Mouse (Mus musculus) heart, embryonic 10.5 days (tissue): Measurements from ENCODE around the gene Pgp. TPM values are rescaled to one million over a fixed set of nuclear protein-coding genes. Genes with fewer than 3 reads are reported as not detected.
"Not testable (repeated sequence)": the region's sequence is repeated elsewhere in the genome, so short reads cannot be mapped to it uniquely, and the experiment has no call there.

Source experiments
- DNase-seq: peaks from one replicate; pipeline ENCODE4 v3.0.0-alpha.2; 2017; ENCODE audit warnings: low spot score
- H3K27ac ChIP-seq: fragments of 300-500 bp; sonication (generic); 2 replicates; pipeline ENCODE4 v1.5.1; 2016; ENCODE audit warnings: mild to moderate bottlenecking
- H3K27me3 ChIP-seq: fragments of 300-500 bp; sonication (generic); 2 replicates; pipeline ENCODE4 v1.6.1; 2016; ENCODE audit warnings: mild to moderate bottlenecking; ENCODE audit not compliant: poor library complexity, insufficient read depth, severe bottlenecking
- H3K36me3 ChIP-seq: fragments of 300-500 bp; sonication (generic); 2 replicates; pipeline ENCODE4 v1.6.1; 2016; ENCODE audit warnings: mild to moderate bottlenecking, moderate library complexity
- H3K4me1 ChIP-seq: fragments of 300-500 bp; sonication (generic); 2 replicates; pipeline ENCODE4 v1.6.1; 2016; ENCODE audit warnings: mild to moderate bottlenecking
- H3K4me3 ChIP-seq: fragments of 300-500 bp; sonication (generic); 2 replicates; pipeline ENCODE4 v1.5.1; 2016; ENCODE audit warnings: mild to moderate bottlenecking, moderate library complexity
- H3K9me3 ChIP-seq: fragments of 300-500 bp; sonication (generic); 2 replicates; pipeline ENCODE4 v1.6.1; 2016; ENCODE audit warnings: mild to moderate bottlenecking, moderate library complexity
- WGBS: fragments of 180-500 bp; shearing (Covaris S2); methylation state at CpG from one replicate; pipeline ENCODE4 v1.1.7; 2016; 5-methylcytosine and 5-hydroxymethylcytosine counted together
- polyA plus RNA-seq: library from polyadenylated mRNA; unstranded; fragments of >200 nt; fragmentation: Nextera tagmentation; extraction: Ambion mirVana; gene quantifications from 2 replicates; pipeline ENCODE4 v1.2.1, GENCODE M21; 2016

Gene Pgp
- polyA plus RNA-seq, 1 experiment from 2014 or later = 86.3 TPM

GRCm38 (mm10) chr17:24442632-24443155 lies 27.5 kb upstream of the Pgp start, which contains the start of gene Dnase1l2:
TSS of gene Dnase1l2 (minus strand) at chr17:24443105.
- 91% methylated on average over 7 of the region's 7 CpGs for WGBS
- Histone ChIP-seq H3K4me1 (no peaks in the 10 kb centered on the region), H3K4me3 (no peak within 1 kb of the TSS), H3K27me3 (no peaks in the 10 kb centered on the region), H3K9me3 (no peaks in the 10 kb centered on the region), H3K27ac (no peak within 1 kb of the TSS), H3K36me3 (peaks cover 99% of the 10 kb centered on the region)
- no peak for DNase-seq

- Histone ChIP-seq H3K27ac (no peak overlapping the region), H3K9me3 (no peaks in the 10 kb centered on the region), H3K36me3 (peaks cover 99% of the 10 kb centered on the region), H3K4me3 (no peak overlapping the region), H3K27me3 (no peaks in the 10 kb centered on the region), H3K4me1 (no peaks in the 10 kb centered on the region)
- no peak for DNase-seq
- WGBS = 85% methylated on average over 4 of the region's 4 CpGs
Measured at GRCm38 (mm10) chr17:24443409-24443808, 26.8 kb upstream of the Pgp start.

GRCm38 (mm10) chr17:24446590-24446989 lies 23.6 kb upstream of the Pgp start:
- Histone ChIP-seq H3K4me1 (no peaks in the 10 kb centered on the region), H3K27ac (no peak overlapping the region), H3K9me3 (no peaks in the 10 kb centered on the region), H3K4me3 (no peak overlapping the region), H3K36me3 (peaks cover 99% of the 10 kb centered on the region), H3K27me3 (no peaks in the 10 kb centered on the region)
- no peak for DNase-seq
- WGBS = 93% methylated on average over 8 of the region's 8 CpGs

GRCm38 (mm10) chr17:24449507-24449906 lies 20.7 kb upstream of the Pgp start:
- WGBS = 89% methylated on average over 6 of the region's 6 CpGs
- no peak overlapping the region for H3K27ac ChIP-seq
- peaks cover 73% of the 10 kb centered on the region for H3K36me3 ChIP-seq
- no peak overlapping the region for H3K4me3 ChIP-seq
- H3K27me3 ChIP-seq = no peaks in the 10 kb centered on the region
- peaks cover 13% of the 10 kb centered on the region for H3K4me1 ChIP-seq
- peak; percentile 68 for DNase-seq
- H3K9me3 ChIP-seq = no peaks in the 10 kb centered on the region

- Histone ChIP-seq H3K27me3 (no peaks in the 10 kb centered on the region), H3K4me3 (no peak overlapping the region), H3K4me1 (peaks cover 13% of the 10 kb centered on the region), H3K27ac (no peak overlapping the region), H3K9me3 (no peaks in the 10 kb centered on the region), H3K36me3 (peaks cover 56% of the 10 kb centered on the region)
- peak; percentile 69 for DNase-seq
- WGBS = 94% methylated on average over 6 of the region's 6 CpGs
Measured at GRCm38 (mm10) chr17:24451220-24451619, 19.0 kb upstream of the Pgp start.

- H3K4me1 ChIP-seq = peaks cover 13% of the 10 kb centered on the region
- no peak for DNase-seq
- no peaks in the 10 kb centered on the region for H3K9me3 ChIP-seq
- H3K27ac ChIP-seq = no peak overlapping the region
- H3K4me3 ChIP-seq = peak overlapping the region; percentile 81; the same call in 1 of the 2 replicates
- WGBS = 79% methylated on average over 2 of the region's 2 CpGs
- no peaks in the 10 kb centered on the region for H3K27me3 ChIP-seq
- H3K36me3 ChIP-seq = peaks cover 35% of the 10 kb centered on the region
Measured at GRCm38 (mm10) chr17:24453372-24453771, 16.8 kb upstream of the Pgp start.

- Histone ChIP-seq H3K4me3 (peak overlapping the region; percentile 81), H3K9me3 (no peaks in the 10 kb centered on the region), H3K27me3 (no peaks in the 10 kb centered on the region), H3K36me3 (peaks cover 25% of the 10 kb centered on the region), H3K4me1 (peaks cover 13% of the 10 kb centered on the region), H3K27ac (peak overlapping the region; percentile 98)
- no peak for DNase-seq
- WGBS = 7% methylated on average over 14 of the region's 14 CpGs
Measured at GRCm38 (mm10) chr17:24454218-24454755, 15.9 kb upstream of the Pgp start.

- Histone ChIP-seq H3K27me3 (no peaks in the 10 kb centered on the region), H3K36me3 (peaks cover 19% of the 10 kb centered on the region), H3K9me3 (no peaks in the 10 kb centered on the region), H3K27ac (peak overlapping the region; percentile 98), H3K4me1 (peaks cover 13% of the 10 kb centered on the region), H3K4me3 (peak overlapping the region; percentile 81)
- under 1% methylated on average over 67 of the region's 67 CpGs for WGBS
- peak; percentile 100 for DNase-seq
Measured at GRCm38 (mm10) chr17:24454756-24455522, 15.3 kb upstream of the Pgp start.

- DNase-seq = peak; percentile 70
- not testable (repeated sequence) for H3K9me3 ChIP-seq, H3K27me3 ChIP-seq
- Histone ChIP-seq H3K36me3 (peaks cover 12% of the 10 kb centered on the region), H3K27ac (peak overlapping the region; percentile 98; the same call in 1 of the 2 replicates), H3K4me1 (peaks cover 13% of the 10 kb centered on the region), H3K4me3 (peak overlapping the region; percentile 81)
- 56% methylated on average over 10 of the region's 10 CpGs for WGBS
Measured at GRCm38 (mm10) chr17:24455523-24456206, 14.5 kb upstream of the Pgp start.

- DNase-seq = peak; percentile 71
- WGBS = 80% methylated on average over 2 of the region's 2 CpGs
- no peaks in the 10 kb centered on the region for H3K27me3 ChIP-seq
- H3K9me3 ChIP-seq = no peaks in the 10 kb centered on the region
- H3K27ac ChIP-seq = no peak overlapping the region
- H3K4me3 ChIP-seq = no peak overlapping the region
- H3K4me1 ChIP-seq = peaks cover 12% of the 10 kb centered on the region
- no peaks in the 10 kb centered on the region for H3K36me3 ChIP-seq
Measured at GRCm38 (mm10) chr17:24461580-24461979, 8.6 kb upstream of the Pgp start.

- H3K4me3 ChIP-seq = no peak overlapping the region; the same call in 1 of the 2 replicates
- no peak overlapping the region for H3K27ac ChIP-seq
- H3K4me1 ChIP-seq = peaks cover 12% of the 10 kb centered on the region
- H3K36me3 ChIP-seq = no peaks in the 10 kb centered on the region
- DNase-seq = peak; percentile 73
- H3K9me3 ChIP-seq = no peaks in the 10 kb centered on the region
- 37% methylated on average over 1 of the region's 1 CpGs for WGBS
- H3K27me3 ChIP-seq = no peaks in the 10 kb centered on the region
Measured at GRCm38 (mm10) chr17:24462932-24463331, 7.3 kb upstream of the Pgp start.

GRCm38 (mm10) chr17:24463374-24464133 lies 6.6 kb upstream of the Pgp start:
- Histone ChIP-seq H3K27me3 (no peaks in the 10 kb centered on the region), H3K9me3 (no peaks in the 10 kb centered on the region), H3K4me3 (no peak overlapping the region), H3K4me1 (peaks cover 12% of the 10 kb centered on the region), H3K36me3 (no peaks in the 10 kb centered on the region), H3K27ac (0 out of 2 replicates have a peak overlapping the region, but pooled peaks have one; percentile 10)
- DNase-seq = peak; percentile 72
- 42% methylated on average over 6 of the region's 6 CpGs for WGBS
